Mouse (Mus musculus) embryonic facial prominence, embryonic 11.5 days (tissue): Measurements from ENCODE around the gene Echs1. TPM values are rescaled to one million over a fixed set of nuclear protein-coding genes. Genes with fewer than 3 reads are reported as not detected.

Experiments used
- ATAC-seq: fragments of 200-750 bp; cut with Nextera tagmentation; replicated peaks from 2 replicates; pipeline ENCODE4 v1.8.0; 2017; ENCODE audit warnings: low read depth; ENCODE audit not compliant: insufficient number of reproducible peaks, low FRiP score, low TSS enrichment
- DNase-seq: peaks from one replicate; pipeline ENCODE4 v3.0.0-alpha.2; 2015; ENCODE audit warnings: low spot score
- H3K27ac ChIP-seq: fragments of 300-500 bp; sonication (generic); replicated peaks from 2 replicates; pipeline ENCODE4 v1.5.1; 2014; ENCODE audit warnings: mild to moderate bottlenecking, low read depth, low read length, control low read depth
- H3K27me3 ChIP-seq: fragments of 300-500 bp; sonication (generic); 2 replicates; pipeline ENCODE4 v1.6.1; 2014; ENCODE audit warnings: mild to moderate bottlenecking, low read length, moderate library complexity, mixed read lengths; ENCODE audit not compliant: control insufficient read depth, insufficient read depth
- H3K36me3 ChIP-seq: fragments of 300-500 bp; sonication (generic); replicated peaks from 2 replicates; pipeline ENCODE4 v1.6.1; 2014; ENCODE audit warnings: low read depth, mild to moderate bottlenecking, low read length, moderate library complexity, mixed read lengths; ENCODE audit not compliant: control insufficient read depth, insufficient read depth
- H3K4me1 ChIP-seq: fragments of 300-500 bp; sonication (generic); 2 replicates; pipeline ENCODE4 v1.6.1; 2014; ENCODE audit warnings: low read length, mixed read lengths; ENCODE audit not compliant: control insufficient read depth, insufficient read depth
- H3K4me2 ChIP-seq: fragments of 300-500 bp; sonication (generic); 2 replicates; pipeline ENCODE4 v1.6.1; 2014; ENCODE audit warnings: low read depth, mild to moderate bottlenecking, control low read depth, low read length, moderate library complexity
- H3K4me3 ChIP-seq: fragments of 300-500 bp; sonication (generic); 2 replicates; pipeline ENCODE4 v1.5.1; 2014; ENCODE audit warnings: low read depth, low read length, control low read depth
- H3K9ac ChIP-seq: fragments of 300-500 bp; sonication (generic); replicated peaks from 2 replicates; pipeline ENCODE4 v1.6.1; 2014; ENCODE audit warnings: mild to moderate bottlenecking, control low read depth, low read length
- H3K9me3 ChIP-seq: fragments of 300-500 bp; sonication (generic); replicated peaks from 2 replicates; pipeline ENCODE4 v1.6.1; 2016; ENCODE audit warnings: mild to moderate bottlenecking, low read length, inconsistent platforms, mixed read lengths; ENCODE audit not compliant: control insufficient read depth
- WGBS: fragments of 180-500 bp; shearing (Covaris S2); extraction: QIAGEN DNeasy Blood & Tissue Kit; methylation state at CpG from one replicate; pipeline ENCODE4 v1.1.7; 2014; 5-methylcytosine and 5-hydroxymethylcytosine counted together
- polyA plus RNA-seq: library from polyadenylated mRNA; unstranded; fragments of >200 nt; fragmentation: Nextera tagmentation; extraction: Ambion mirVana; gene quantifications from 2 replicates; pipeline ENCODE4 v1.2.1, GENCODE M21; 2014

Gene Echs1
- polyA plus RNA-seq, 1 experiment from 2014 or later: 221 TPM

DNA sequence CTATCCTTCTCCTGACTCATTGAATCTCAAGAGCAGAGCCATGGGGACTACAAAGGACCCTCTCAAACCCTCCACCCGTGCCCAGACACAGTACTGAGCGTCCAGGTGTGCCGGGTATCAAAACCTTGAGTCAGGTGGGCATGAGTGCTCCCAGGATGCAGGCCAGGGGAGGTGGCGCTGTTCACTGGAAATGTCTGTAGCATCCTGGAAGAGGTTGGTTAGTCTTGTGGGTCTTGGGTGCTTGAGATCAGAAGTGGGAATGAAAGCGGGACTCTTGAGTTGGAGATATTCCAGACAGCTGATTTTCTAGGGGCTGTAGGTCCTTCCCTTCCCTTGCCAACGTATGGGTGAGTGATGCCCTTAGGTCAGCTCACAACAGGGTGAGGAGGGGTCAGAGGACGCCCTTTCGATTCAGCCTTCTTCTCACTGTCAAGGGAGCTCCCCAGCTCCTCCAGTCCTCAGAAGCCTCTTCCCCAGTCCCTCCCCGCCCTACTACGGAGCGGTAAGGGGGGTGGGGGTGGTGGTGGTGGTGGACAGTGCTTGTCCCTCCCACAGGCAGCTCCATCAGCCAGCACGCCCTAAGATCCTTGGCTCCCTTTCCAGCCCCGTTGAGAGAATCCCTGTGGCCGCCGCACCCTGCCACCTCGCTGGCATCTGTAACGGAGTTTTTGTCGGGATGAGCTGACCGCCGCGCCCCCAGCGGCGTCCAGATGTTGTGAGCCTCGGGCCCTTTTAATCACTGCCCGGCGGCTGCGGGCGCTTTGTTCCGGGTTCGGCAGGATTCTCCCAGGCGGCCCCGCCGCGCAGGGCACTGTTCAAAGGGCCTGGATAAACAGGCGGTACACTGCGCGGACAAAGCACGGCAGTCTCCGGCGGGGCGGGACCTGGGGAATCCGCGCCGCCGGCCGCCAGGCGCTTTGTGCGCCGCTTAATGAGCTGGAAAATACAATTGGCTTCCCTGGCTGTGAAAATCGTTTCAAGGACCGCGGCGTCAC is 58.6 kb downstream of the Echs1 start:
- DNase-seq: peak; percentile 81
- peak overlapping the region; percentile 41 for H3K4me3 ChIP-seq
- 0 out of 2 replicates have a peak, but pooled peaks cover 4% of the 10 kb centered on the region for H3K4me1 ChIP-seq
- peaks cover 45% of the 10 kb centered on the region for H3K27me3 ChIP-seq
- no peaks in the 10 kb centered on the region for H3K36me3 ChIP-seq
- ATAC-seq: peak; percentile 68
- H3K9me3 ChIP-seq: no peaks in the 10 kb centered on the region
- WGBS: 3% methylated on average over 53 of the region's 53 CpGs
- 0 out of 2 replicates have a peak overlapping the region, but pooled peaks have one; percentile 13 for H3K27ac ChIP-seq
- peak overlapping the region; percentile 81 for H3K9ac ChIP-seq
- peak overlapping the region; percentile 82 for H3K4me2 ChIP-seq

Other genes starting within 250 kb of the Echs1 start
- 0.21 and 0.24 TPM in 2 replicates for gene Kndc1, start 221.8 kb downstream of the Echs1 start, polyA plus RNA-seq
- gene Utf1, start 172.7 kb downstream of the Echs1 start, polyA plus RNA-seq: 0.29 TPM in 1 of 2 replicates, not detected in the other
- 0.21 and 0.36 TPM in 2 replicates for gene 6430531B16Rik, start 137.7 kb downstream of the Echs1 start, polyA plus RNA-seq
- gene Adam8, start 123.9 kb downstream of the Echs1 start, polyA plus RNA-seq: 1.2 and 1.7 TPM in 2 replicates
- gene Zfp511, start 80.1 kb downstream of the Echs1 start, polyA plus RNA-seq: 37.1 and 37.5 TPM in 2 replicates
- gene Tubgcp2, start 79.8 kb downstream of the Echs1 start, polyA plus RNA-seq: 74.8 and 75.7 TPM in 2 replicates
- gene Msx3, start 67.4 kb downstream of the Echs1 start, polyA plus RNA-seq: 2.5 and 3.9 TPM in 2 replicates
- gene Caly, start 33.9 kb downstream of the Echs1 start, polyA plus RNA-seq: 1.6 and 2.7 TPM in 2 replicates
- not detected in 2 replicates for gene Prap1, start 23.1 kb downstream of the Echs1 start, polyA plus RNA-seq
- gene Fuom, start 14.0 kb downstream of the Echs1 start, polyA plus RNA-seq: 24.2 and 24.4 TPM in 2 replicates
- gene Paox, start 677 bp downstream of the Echs1 start, polyA plus RNA-seq: 19.0 and 21.7 TPM in 2 replicates
- 22.5 and 23.1 TPM in 2 replicates for gene Mtg1, start 21.1 kb upstream of the Echs1 start, polyA plus RNA-seq
- 0.34 and 0.84 TPM in 2 replicates for gene Sprn, start 38.4 kb upstream of the Echs1 start, polyA plus RNA-seq
- gene Olfr522, start 48.3 kb upstream of the Echs1 start, polyA plus RNA-seq: not detected in 2 replicates
- not detected in 2 replicates for gene Olfr523, start 56.7 kb upstream of the Echs1 start, polyA plus RNA-seq
- gene Olfr524, start 89.5 kb upstream of the Echs1 start, polyA plus RNA-seq: not detected in 2 replicates
- gene Cd163l1, start 101.8 kb upstream of the Echs1 start, polyA plus RNA-seq: not detected in 2 replicates
- gene 5830411N06Rik, start 130.8 kb upstream of the Echs1 start, polyA plus RNA-seq: not detected in 2 replicates
- not detected in 2 replicates for gene Olfr525, start 204.4 kb upstream of the Echs1 start, polyA plus RNA-seq
- not detected in 2 replicates for gene Olfr527, start 217.5 kb upstream of the Echs1 start, polyA plus RNA-seq
- gene Olfr60, start 245.2 kb upstream of the Echs1 start, polyA plus RNA-seq: not detected in 2 replicates